In genomic region chr13:109024703-109025102, GRCm38 (mm10) we compare ENCODE assay signal across 22 mouse cellular contexts.
"Had no signal": no experiment of that assay in that cellular context is flagged by ENCODE, and none has a peak within 500 bp of the region (broad histone marks: within the 10 kb centered on the region; RNA-seq: fewer than 3 reads in every experiment).

No protein-coding gene starts in this region.

- H3K27me3 ChIP-seq: limb, embryonic 13.5 days; liver, embryonic 12.5 days; liver, embryonic 15.5 days; midbrain, embryonic 15.5 days; neural tube, embryonic 13.5 days had no signal

- H3K4me2 ChIP-seq: limb, embryonic 13.5 days; liver, embryonic 12.5 days; liver, embryonic 15.5 days; midbrain, embryonic 15.5 days; neural tube, embryonic 13.5 days had no signal

- H3K4me1 ChIP-seq: limb, embryonic 10.5 days; limb, embryonic 13.5 days; liver, embryonic 12.5 days; liver, embryonic 15.5 days; midbrain, embryonic 15.5 days; neural tube, embryonic 13.5 days had no signal

- H3K4me3 ChIP-seq: layer of hippocampus, adult 2 months; limb, embryonic 10.5 days; limb, embryonic 13.5 days; liver, embryonic 12.5 days; liver, embryonic 15.5 days; midbrain, embryonic 15.5 days; myocyte; neural tube, embryonic 13.5 days had no signal

- H3K27ac ChIP-seq: kidney, postnatal 0 days; layer of hippocampus, adult 2 months; limb, embryonic 10.5 days; limb, embryonic 13.5 days; liver, embryonic 12.5 days; liver, embryonic 15.5 days; macrophage; midbrain, embryonic 15.5 days; neural tube, embryonic 13.5 days; stomach, postnatal 0 days had no signal

- H3K9ac ChIP-seq: limb, embryonic 13.5 days; liver, embryonic 12.5 days; liver, embryonic 15.5 days; midbrain, embryonic 15.5 days; neural tube, embryonic 13.5 days had no signal

- ATAC-seq: liver, embryonic 12.5 days; midbrain, embryonic 15.5 days had no signal

- DNase-seq: kidney, adult 2 months; kidney, postnatal 25 days; layer of hippocampus, adult 9-11 months; liver; lung, adult 18-20 months; right cerebral cortex, adult 18-20 months; right cerebral cortex, postnatal 14 days; right cerebral cortex, postnatal 4 days; thymus, adult 2 months; thymus, postnatal 14 days; thymus, postnatal 4 days had no signal

- H3K9me3 ChIP-seq: limb, embryonic 10.5 days; limb, embryonic 13.5 days; liver, embryonic 12.5 days; liver, embryonic 15.5 days; midbrain, embryonic 15.5 days; neural tube, embryonic 13.5 days had no signal

- H3K36me3 ChIP-seq: limb, embryonic 10.5 days; limb, embryonic 13.5 days; liver, embryonic 12.5 days; liver, embryonic 15.5 days; midbrain, embryonic 15.5 days; neural tube, embryonic 13.5 days had no signal
